Mouse (Mus musculus): ENCODE results near the gene Gm13199. TPM values are rescaled to one million over a fixed set of nuclear protein-coding genes. Genes with fewer than 3 reads are reported as not detected.

Gm13199 gene
- total RNA-seq (2023), result 2.8 TPM

GRCm38 (mm10) chr2:5862834-5863233 lies at the start of gene Gm13199:
TSS of gene Gm13199 (minus strand) at chr2:5862934.

GRCm38 (mm10) chr2:5894843-5895570 lies 32.3 kb upstream of the Gm13199 start, which contains the start of gene Sec61a2:
TSS of gene Sec61a2 (minus strand) at chr2:5895432.

GRCm38 (mm10) chr2:5844873-5845631 lies 17.7 kb downstream of the Gm13199 start, which contains the start of the genes Nudt5 and Cdc123:
TSS of gene Nudt5 (plus strand) at chr2:5845019.
TSS of gene Cdc123 (minus strand) at chr2:5845164.

Other genes starting within 250 kb of the Gm13199 start
- gene Camk1d, start 148.4 kb downstream of the Gm13199 start, total RNA-seq (2023), result 76.1 TPM
- gene Nudt5, start 17.9 kb downstream of the Gm13199 start, total RNA-seq (2023), result 17.1 TPM
- gene Cdc123, start 17.8 kb downstream of the Gm13199 start, total RNA-seq (2023), result 70.5 TPM
- gene Sec61a2, start 32.5 kb upstream of the Gm13199 start, total RNA-seq (2023), result 28.3 TPM
- gene Dhtkd1, start 79.9 kb upstream of the Gm13199 start, total RNA-seq (2023), result not detected
- 60.3 TPM for gene Upf2, start 88.5 kb upstream of the Gm13199 start, total RNA-seq (2023)

Data from CD4-positive naive resting alpha-beta T cell, adult 76 days (primary cell).